Mouse (Mus musculus): Measurements from ENCODE around the gene Baz2b. TPM values are rescaled to one million over a fixed set of nuclear protein-coding genes. Genes with fewer than 3 reads are reported as not detected.

The Baz2b gene
- polyA plus RNA-seq, 1 experiment from 2014 or later: 105 TPM

GRCm38 (mm10) chr2:59952286-59953014 lies 257.2 kb downstream of the Baz2b start:
- Histone ChIP-seq H3K27me3 (no peaks in the 10 kb centered on the region), H3K36me3 (peaks cover 36% of the 10 kb centered on the region), H3K27ac (no peak overlapping the region), H3K4me3 (no peak overlapping the region), H3K9me3 (no peaks in the 10 kb centered on the region), H3K4me2 (no peak overlapping the region), H3K9ac (no peak overlapping the region), H3K4me1 (replicated peaks) (no peaks in the 10 kb centered on the region)
- ATAC-seq (ENCODE audit: low FRiP score): no peak
- WGBS: 92% methylated on average over 13 of the region's 13 CpGs

GRCm38 (mm10) chr2:59951706-59952105 lies 257.9 kb downstream of the Baz2b start:
- H3K9ac ChIP-seq: no peak overlapping the region
- H3K4me2 ChIP-seq: no peak overlapping the region
- H3K36me3 ChIP-seq: peaks cover 35% of the 10 kb centered on the region
- no peaks in the 10 kb centered on the region for H3K4me1 ChIP-seq (replicated peaks)
- H3K9me3 ChIP-seq: no peaks in the 10 kb centered on the region
- WGBS: 88% methylated on average over 8 of the region's 8 CpGs
- H3K4me3 ChIP-seq: no peak overlapping the region
- H3K27ac ChIP-seq: no peak overlapping the region
- ATAC-seq (ENCODE audit: low FRiP score): no peak
- H3K27me3 ChIP-seq: no peaks in the 10 kb centered on the region

DNA sequence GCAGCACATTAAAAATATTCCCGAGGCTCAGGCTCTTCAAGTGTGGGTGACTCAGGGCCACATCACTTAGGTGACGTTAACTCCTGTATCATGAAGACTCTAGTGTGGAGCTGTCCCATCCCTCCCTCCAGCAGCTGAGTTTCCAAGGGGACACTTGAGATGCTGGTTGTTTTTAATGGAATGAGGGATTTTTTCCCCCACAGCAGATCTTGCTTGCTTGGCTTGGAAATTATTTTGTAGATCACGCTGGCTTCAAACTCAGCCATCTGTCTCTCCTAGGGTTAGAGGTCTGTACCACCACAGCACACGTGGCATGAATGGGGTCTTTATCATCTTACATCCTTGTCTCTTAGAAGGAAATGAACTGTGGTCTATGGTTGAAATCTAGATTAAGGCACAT lies 258.5 kb downstream of the Baz2b start:
- Histone ChIP-seq H3K4me2 (no peak overlapping the region), H3K4me3 (no peak overlapping the region), H3K9me3 (no peaks in the 10 kb centered on the region), H3K4me1 (replicated peaks) (no peaks in the 10 kb centered on the region), H3K27ac (no peak overlapping the region), H3K9ac (no peak overlapping the region), H3K36me3 (peaks cover 35% of the 10 kb centered on the region), H3K27me3 (no peaks in the 10 kb centered on the region)
- no peak for ATAC-seq (ENCODE audit: low FRiP score)
- whole genome bisulfite sequencing: 87% methylated on average over 4 of the region's 4 CpGs

DNA sequence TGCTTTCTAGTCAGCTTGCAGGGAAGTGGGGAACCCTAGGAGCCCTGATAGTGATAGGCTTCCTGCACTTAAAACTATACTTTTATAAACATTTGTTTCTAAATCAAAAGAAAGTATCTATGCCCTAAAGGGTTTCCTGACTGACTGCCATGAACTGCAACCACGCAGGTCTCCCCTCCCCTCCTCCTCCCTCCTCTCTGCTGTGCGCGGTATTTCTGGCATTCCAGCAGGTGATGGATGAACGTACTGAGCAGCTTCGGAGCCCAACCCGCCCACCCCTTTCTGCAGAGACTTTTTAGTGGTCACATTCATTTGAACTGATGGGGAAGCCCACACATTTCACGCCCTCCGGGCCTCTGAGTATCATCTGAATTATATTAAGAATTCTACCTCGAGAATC lies 273.3 kb downstream of the Baz2b start:
- peaks cover 32% of the 10 kb centered on the region for H3K36me3 ChIP-seq
- no peaks in the 10 kb centered on the region for H3K4me1 ChIP-seq (replicated peaks)
- no peaks in the 10 kb centered on the region for H3K27me3 ChIP-seq
- 25% methylated on average over 9 of the region's 9 CpGs for WGBS
- H3K9ac ChIP-seq: no peak overlapping the region
- H3K9me3 ChIP-seq: no peaks in the 10 kb centered on the region
- ATAC-seq (ENCODE audit: low FRiP score): 0 out of 2 replicates have a peak, but pooled peaks have one; percentile 46
- no peak overlapping the region for H3K4me3 ChIP-seq
- H3K27ac ChIP-seq: 0 out of 2 replicates have a peak overlapping the region, but pooled peaks have one; percentile 23
- no peak overlapping the region for H3K4me2 ChIP-seq

DNA sequence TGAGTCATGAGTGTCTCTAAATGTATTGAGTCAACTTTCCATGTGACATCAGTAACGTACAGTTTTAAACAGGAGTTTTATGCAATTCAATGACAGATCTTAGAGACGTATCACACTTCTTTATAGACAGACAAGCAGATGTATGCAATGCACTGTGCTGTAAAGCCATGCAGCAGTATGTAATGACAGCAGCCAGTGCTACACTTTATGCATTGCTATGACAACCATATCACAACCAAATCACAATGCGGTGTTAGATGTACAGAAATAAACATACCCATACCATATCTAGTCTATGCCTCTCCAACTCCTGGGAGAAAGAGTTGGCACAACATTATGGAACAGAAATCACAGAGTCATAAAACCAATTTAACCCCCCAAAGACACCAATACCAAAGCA lies 276.5 kb downstream of the Baz2b start:
- H3K36me3 ChIP-seq: peaks cover 20% of the 10 kb centered on the region
- no peaks in the 10 kb centered on the region for H3K27me3 ChIP-seq
- H3K4me1 ChIP-seq (replicated peaks): no peaks in the 10 kb centered on the region
- H3K4me3 ChIP-seq: no peak overlapping the region
- no peaks in the 10 kb centered on the region for H3K9me3 ChIP-seq
- ATAC-seq (ENCODE audit: low FRiP score): no peak
- H3K27ac ChIP-seq: no peak overlapping the region
- WGBS: 97% methylated on average over 3 of the region's 3 CpGs
- no peak overlapping the region for H3K9ac ChIP-seq
- no peak overlapping the region for H3K4me2 ChIP-seq

- Histone ChIP-seq H3K27ac (no peak overlapping the region), H3K27me3 (no peaks in the 10 kb centered on the region), H3K4me3 (no peak overlapping the region), H3K36me3 (peaks cover 23% of the 10 kb centered on the region), H3K9ac (no peak overlapping the region), H3K4me1 (replicated peaks) (no peaks in the 10 kb centered on the region), H3K9me3 (no peaks in the 10 kb centered on the region), H3K4me2 (no peak overlapping the region)
- WGBS: 93% methylated on average over 4 of the region's 4 CpGs
- no peak for ATAC-seq (ENCODE audit: low FRiP score)
These were observed 277.4 kb downstream of the Baz2b start for GRCm38 (mm10) chr2:59932244-59932643.

- Histone ChIP-seq H3K4me3 (no peak overlapping the region), H3K9ac (no peak overlapping the region), H3K36me3 (peaks cover 75% of the 10 kb centered on the region), H3K27ac (no peak overlapping the region), H3K27me3 (no peaks in the 10 kb centered on the region), H3K9me3 (no peaks in the 10 kb centered on the region), H3K4me1 (replicated peaks) (no peaks in the 10 kb centered on the region), H3K4me2 (no peak overlapping the region)
- ATAC-seq (ENCODE audit: low FRiP score): no peak
- 85% methylated on average over 11 of the region's 11 CpGs for WGBS
These were observed 296.0 kb downstream of the Baz2b start for GRCm38 (mm10) chr2:59913610-59914009.

- 92% methylated on average over 9 of the region's 9 CpGs for WGBS
- Histone ChIP-seq H3K4me2 (no peak overlapping the region), H3K9ac (no peak overlapping the region), H3K27ac (no peak overlapping the region), H3K4me1 (replicated peaks) (no peaks in the 10 kb centered on the region), H3K27me3 (no peaks in the 10 kb centered on the region), H3K4me3 (no peak overlapping the region), H3K36me3 (peaks cover 69% of the 10 kb centered on the region), H3K9me3 (no peaks in the 10 kb centered on the region)
- no peak for ATAC-seq (ENCODE audit: low FRiP score)
These were observed 301.6 kb downstream of the Baz2b start for GRCm38 (mm10) chr2:59908048-59908447.

DNA sequence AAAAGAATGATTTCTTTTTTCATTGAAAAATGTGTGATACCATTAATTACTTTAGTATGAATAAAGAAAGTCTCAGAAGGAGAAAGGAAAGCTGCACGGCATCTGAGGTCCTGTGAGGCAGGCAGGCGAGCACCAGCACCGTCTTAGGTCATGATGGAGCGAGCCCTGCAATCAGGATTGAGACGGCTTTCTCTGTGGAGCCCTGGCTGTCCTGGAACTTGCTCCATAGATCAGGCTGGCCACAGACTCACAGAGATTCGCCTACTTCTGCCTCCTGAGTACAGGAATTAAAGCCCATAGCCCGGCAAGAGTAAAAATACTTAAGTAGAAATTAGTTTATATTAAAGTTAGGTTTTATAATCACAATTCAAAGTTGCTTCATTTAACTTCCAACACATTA lies 305.6 kb downstream of the Baz2b start:
- no peak overlapping the region for H3K4me2 ChIP-seq
- no peak for ATAC-seq (ENCODE audit: low FRiP score)
- no peak overlapping the region for H3K9ac ChIP-seq
- no peaks in the 10 kb centered on the region for H3K4me1 ChIP-seq (replicated peaks)
- H3K27me3 ChIP-seq: no peaks in the 10 kb centered on the region
- H3K9me3 ChIP-seq: no peaks in the 10 kb centered on the region
- WGBS: 82% methylated on average over 7 of the region's 7 CpGs
- no peak overlapping the region for H3K27ac ChIP-seq
- peaks cover 59% of the 10 kb centered on the region for H3K36me3 ChIP-seq
- H3K4me3 ChIP-seq: no peak overlapping the region

DNA sequence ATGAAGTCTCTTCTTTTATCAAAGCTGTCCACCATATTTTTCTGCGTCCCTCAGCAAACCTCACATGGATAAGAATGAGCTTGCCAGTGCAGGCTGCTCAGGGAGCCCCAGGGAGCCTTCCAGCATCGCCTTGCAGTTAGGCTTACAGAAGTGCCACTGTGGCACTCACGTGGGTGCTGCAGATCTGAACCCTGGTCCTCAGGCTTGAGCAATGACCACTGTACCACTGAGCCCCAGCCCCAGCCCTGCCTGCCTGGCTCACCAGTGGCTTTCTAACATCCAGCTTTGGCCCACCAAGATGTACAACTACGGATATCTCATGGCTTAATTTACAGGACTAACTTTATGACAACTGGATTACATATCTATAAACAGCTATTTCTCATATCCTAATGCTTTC lies 311.0 kb downstream of the Baz2b start:
- no peaks in the 10 kb centered on the region for H3K27me3 ChIP-seq
- H3K9ac ChIP-seq: no peak overlapping the region
- WGBS: 84% methylated on average over 4 of the region's 4 CpGs
- no peaks in the 10 kb centered on the region for H3K9me3 ChIP-seq
- no peak overlapping the region for H3K27ac ChIP-seq
- H3K4me1 ChIP-seq (replicated peaks): no peaks in the 10 kb centered on the region
- ATAC-seq (ENCODE audit: low FRiP score): no peak
- no peak overlapping the region for H3K4me3 ChIP-seq
- H3K36me3 ChIP-seq: peaks cover 40% of the 10 kb centered on the region
- H3K4me2 ChIP-seq: no peak overlapping the region

- H3K4me3 ChIP-seq: no peak overlapping the region
- no peak overlapping the region for H3K27ac ChIP-seq
- peaks cover 37% of the 10 kb centered on the region for H3K36me3 ChIP-seq
- no peaks in the 10 kb centered on the region for H3K4me1 ChIP-seq (replicated peaks)
- ATAC-seq (ENCODE audit: low FRiP score): 0 out of 2 replicates have a peak, but pooled peaks have one; percentile 28
- WGBS: 86% methylated on average over 6 of the region's 7 CpGs
- no peaks in the 10 kb centered on the region for H3K9me3 ChIP-seq
- H3K9ac ChIP-seq: no peak overlapping the region
- no peaks in the 10 kb centered on the region for H3K27me3 ChIP-seq
- no peak overlapping the region for H3K4me2 ChIP-seq
These were observed 311.5 kb downstream of the Baz2b start for GRCm38 (mm10) chr2:59898105-59898504.

- H3K9ac ChIP-seq: no peak overlapping the region
- no peaks in the 10 kb centered on the region for H3K9me3 ChIP-seq
- ATAC-seq (ENCODE audit: low FRiP score): no peak
- no peak overlapping the region for H3K27ac ChIP-seq
- peaks cover 31% of the 10 kb centered on the region for H3K36me3 ChIP-seq
- no peak overlapping the region for H3K4me3 ChIP-seq
- no peaks in the 10 kb centered on the region for H3K4me1 ChIP-seq (replicated peaks)
- H3K4me2 ChIP-seq: no peak overlapping the region
- WGBS: 83% methylated on average over 8 of the region's 8 CpGs
- H3K27me3 ChIP-seq: no peaks in the 10 kb centered on the region
These were observed 312.8 kb downstream of the Baz2b start for GRCm38 (mm10) chr2:59896837-59897236.

GRCm38 (mm10) chr2:59896400-59896799 lies 313.2 kb downstream of the Baz2b start:
- Histone ChIP-seq H3K27me3 (no peaks in the 10 kb centered on the region), H3K4me3 (no peak overlapping the region), H3K9me3 (no peaks in the 10 kb centered on the region), H3K9ac (no peak overlapping the region), H3K4me2 (no peak overlapping the region), H3K27ac (peak overlapping the region; percentile 23; the same call in 1 of the 2 replicates), H3K36me3 (peaks cover 30% of the 10 kb centered on the region), H3K4me1 (replicated peaks) (no peaks in the 10 kb centered on the region)
- ATAC-seq (ENCODE audit: low FRiP score): no peak
- WGBS: 71% methylated on average over 7 of the region's 7 CpGs

Data from hindbrain, embryonic 13.5 days (tissue).